Mouse (Mus musculus): ENCODE results near the gene Pdzrn4. TPM values are rescaled to one million over a fixed set of nuclear protein-coding genes. Genes with fewer than 3 reads are reported as not detected.

Gene Pdzrn4
- total RNA-seq, 2 experiments from 2014 or later, result 11.4 to 13.0 TPM

- DNase-seq (ENCODE audit: low spot score in 2 of 2), result no peak
- intact Hi-C loops (cut with DNase I), result no loop called here
Observed at GRCm38 (mm10) chr15:92571244-92571539, 174.5 kb downstream of the Pdzrn4 start.

GRCm38 (mm10) chr15:92577476-92577875, 180.8 kb downstream of the Pdzrn4 start:
- peak; percentile 38 to 66 for DNase-seq (ENCODE audit: low spot score in 2 of 2)

GRCm38 (mm10) chr15:92580217-92580616, 183.5 kb downstream of the Pdzrn4 start:
- peak in 1 of 2 experiments; percentile 16 for DNase-seq (ENCODE audit: low spot score in 2 of 2)
- intact Hi-C loops (cut with DNase I), result loop anchor here (2.0 to 5.0 kb wide), 2 partner anchors 41 to 88 kb away; no protein-coding TSS in a partner anchor

More at GRCm38 (mm10) chr15:92577476-92577875, 180.8 kb downstream of the Pdzrn4 start:
- intact Hi-C loops (cut with DNase I), result no loop called here

DNA sequence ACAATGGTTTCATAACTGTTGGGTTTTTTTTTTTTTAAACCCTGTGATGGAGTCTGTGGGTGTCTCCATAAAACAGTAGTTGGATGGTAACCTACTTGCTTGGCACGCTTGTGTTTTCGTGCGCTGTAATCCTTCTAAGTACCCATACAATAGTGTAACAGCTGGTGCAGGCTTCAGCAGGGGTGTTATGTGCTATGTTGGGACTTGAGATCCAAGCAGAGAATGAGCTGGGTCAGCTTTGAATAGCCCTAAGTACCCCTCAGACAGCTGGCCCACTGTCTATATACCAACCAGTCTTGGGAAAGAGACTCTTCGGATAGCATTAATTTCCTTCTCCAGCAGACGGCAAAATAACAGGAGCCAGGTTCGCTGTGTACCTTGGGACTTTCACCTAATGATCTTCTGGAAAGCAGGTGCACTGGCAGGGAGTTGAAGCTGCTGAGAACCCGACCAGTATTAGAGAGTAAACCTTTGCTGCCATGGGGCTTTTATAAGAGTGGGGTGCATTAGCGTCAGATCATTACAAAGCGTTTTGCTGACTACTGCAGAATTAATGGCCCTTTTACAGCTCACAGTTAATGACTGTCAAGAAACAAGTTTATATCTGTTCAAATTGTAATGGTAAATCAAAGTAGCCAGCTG, 184.2 kb downstream of the Pdzrn4 start:
- intact Hi-C loops (cut with DNase I), result loop anchor here (2.0 to 5.0 kb wide), 2 partner anchors 40 to 89 kb away; no protein-coding TSS in a partner anchor
- DNase-seq (ENCODE audit: low spot score in 2 of 2), result peak in 1 of 2 experiments; percentile 81

DNA sequence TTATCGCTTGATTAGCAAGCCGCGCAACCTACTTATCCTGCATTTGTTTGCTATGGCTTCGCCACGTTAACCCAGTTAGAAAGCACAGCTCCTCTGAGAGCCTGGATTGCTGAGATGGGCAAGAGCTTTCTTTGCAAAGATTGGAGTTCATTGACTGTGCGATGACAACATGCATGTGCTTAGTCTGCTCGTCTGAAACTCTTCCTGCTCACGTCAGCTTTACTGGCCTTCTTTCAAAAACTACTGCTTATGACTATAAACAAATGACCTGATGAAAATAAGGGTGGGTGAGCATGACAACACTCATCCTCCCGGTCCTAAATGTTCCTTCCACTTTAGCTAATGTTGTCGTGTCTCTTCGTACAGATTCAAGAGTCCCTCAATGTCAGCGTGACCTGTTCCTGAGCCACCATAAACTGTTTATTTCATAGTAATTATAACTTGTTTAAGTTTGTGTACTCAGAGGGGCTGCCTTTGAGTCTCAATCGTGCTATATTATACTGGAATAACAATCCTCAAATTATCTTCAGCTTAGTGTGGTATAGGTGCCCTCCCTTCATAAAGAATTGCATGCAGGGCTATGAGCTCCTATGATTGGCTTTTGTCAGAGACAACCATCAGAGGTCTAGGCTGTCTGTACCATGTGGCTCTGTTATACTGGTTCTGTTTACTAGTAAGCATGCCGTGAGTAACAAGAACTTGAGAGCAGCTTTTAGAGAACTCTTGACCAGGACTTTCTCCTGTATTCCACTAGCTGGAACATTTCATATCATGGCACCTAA, 187.9 kb downstream of the Pdzrn4 start:
- intact Hi-C loops (cut with DNase I), result loop anchor here (5.0 kb wide), 1 partner anchor 92 kb away; no protein-coding TSS in a partner anchor
- no peak for DNase-seq (ENCODE audit: low spot score in 2 of 2)

DNA sequence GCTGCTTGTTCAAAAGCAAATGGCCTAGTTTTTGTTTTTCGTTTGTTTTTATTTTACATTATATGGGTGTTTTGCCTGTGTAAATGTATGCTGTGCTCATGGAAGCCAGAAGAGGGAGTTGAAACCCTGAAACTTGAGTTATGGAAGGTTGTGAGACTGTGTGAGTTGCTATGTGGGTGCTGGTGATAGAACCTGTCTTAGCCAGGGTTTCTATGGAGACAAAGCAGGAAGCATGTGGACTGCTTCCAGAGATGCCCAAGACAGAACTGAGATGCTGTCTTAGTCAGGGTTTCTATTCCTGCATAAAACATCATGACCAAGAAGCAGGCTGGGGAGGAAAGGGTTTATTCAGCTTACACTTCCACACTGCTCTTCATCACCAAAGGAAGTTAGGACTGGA, 190.8 kb downstream of the Pdzrn4 start:
- intact Hi-C loops (cut with DNase I), result no loop called here
- DNase-seq (ENCODE audit: low spot score in 2 of 2), result peak; percentile 20 to 83

GRCm38 (mm10) chr15:92594721-92595120, 198.0 kb downstream of the Pdzrn4 start:
- DNase-seq (ENCODE audit: low spot score in 2 of 2), result peak in 1 of 2 experiments; percentile 30
- intact Hi-C loops (cut with DNase I), result loop anchor here (5.0 kb wide), 3 partner anchors 147 to 623 kb away; no protein-coding TSS in a partner anchor

- intact Hi-C loops (cut with DNase I), result loop anchor here (5.0 kb wide), 3 partner anchors 150 to 620 kb away; no protein-coding TSS in a partner anchor
Observed at GRCm38 (mm10) chr15:92597011-92597780, 200.5 kb downstream of the Pdzrn4 start.

GRCm38 (mm10) chr15:92598380-92599295, 202.0 kb downstream of the Pdzrn4 start:
- intact Hi-C loops (cut with DNase I), result loop anchor here (5.0 kb wide), 3 partner anchors 151 to 619 kb away; no protein-coding TSS in a partner anchor
- peak; percentile 44 to 55 for DNase-seq (ENCODE audit: low spot score in 2 of 2)

More at GRCm38 (mm10) chr15:92597011-92597780, 200.5 kb downstream of the Pdzrn4 start:
- DNase-seq (ENCODE audit: low spot score in 2 of 2), result peak; percentile 21 to 24

DNA sequence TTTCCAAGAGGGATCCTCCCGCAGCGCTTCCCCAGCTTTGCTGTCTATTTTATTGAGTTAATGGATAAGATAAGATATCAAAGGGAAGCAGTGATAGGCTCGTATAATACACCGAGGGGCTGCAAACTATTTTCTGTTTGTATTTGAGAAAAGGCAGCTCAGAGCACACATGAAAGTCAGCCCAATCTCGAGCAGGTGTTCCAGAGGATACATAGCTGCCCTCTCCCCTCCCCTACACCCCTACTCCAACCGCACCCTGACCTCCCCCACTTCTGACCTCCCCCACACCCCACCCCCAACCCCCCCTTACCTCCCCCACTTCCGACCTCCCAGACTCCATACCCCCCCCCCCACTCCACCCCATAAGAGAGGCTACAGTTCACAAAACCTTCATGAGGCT, 202.7 kb downstream of the Pdzrn4 start:
- DNase-seq (ENCODE audit: low spot score in 2 of 2), result no peak
- intact Hi-C loops (cut with DNase I), result loop anchor here (5.0 kb wide), 3 partner anchors 152 to 618 kb away; no protein-coding TSS in a partner anchor

- no peak for DNase-seq (ENCODE audit: low spot score in 2 of 2)
- intact Hi-C loops (cut with DNase I), result no loop called here
Observed at GRCm38 (mm10) chr15:92610866-92611265, 214.2 kb downstream of the Pdzrn4 start.

GRCm38 (mm10) chr15:92612386-92612785, 215.7 kb downstream of the Pdzrn4 start:
- intact Hi-C loops (cut with DNase I), result no loop called here
- DNase-seq (ENCODE audit: low spot score in 2 of 2), result no peak

DNA sequence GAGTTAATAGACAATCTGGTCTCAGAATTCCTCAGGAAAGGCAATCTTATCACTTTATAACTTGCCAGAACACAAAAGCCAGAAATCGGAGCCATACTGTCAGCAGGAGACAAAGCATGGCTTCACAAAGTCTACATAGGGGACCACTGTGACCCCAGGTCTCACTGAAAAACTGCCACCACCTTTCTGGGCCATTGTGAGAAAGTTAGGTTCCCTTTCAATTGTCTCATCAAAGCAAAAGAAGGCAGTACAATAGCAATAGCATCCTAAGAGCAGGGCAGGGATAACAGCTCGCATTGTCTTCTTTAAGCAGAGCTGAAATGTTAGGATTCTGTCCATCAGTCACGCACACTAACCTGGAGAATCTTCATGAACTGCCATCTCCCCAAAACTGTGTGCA, 216.5 kb downstream of the Pdzrn4 start:
- intact Hi-C loops (cut with DNase I), result no loop called here
- DNase-seq (ENCODE audit: low spot score in 2 of 2), result no peak

DNA sequence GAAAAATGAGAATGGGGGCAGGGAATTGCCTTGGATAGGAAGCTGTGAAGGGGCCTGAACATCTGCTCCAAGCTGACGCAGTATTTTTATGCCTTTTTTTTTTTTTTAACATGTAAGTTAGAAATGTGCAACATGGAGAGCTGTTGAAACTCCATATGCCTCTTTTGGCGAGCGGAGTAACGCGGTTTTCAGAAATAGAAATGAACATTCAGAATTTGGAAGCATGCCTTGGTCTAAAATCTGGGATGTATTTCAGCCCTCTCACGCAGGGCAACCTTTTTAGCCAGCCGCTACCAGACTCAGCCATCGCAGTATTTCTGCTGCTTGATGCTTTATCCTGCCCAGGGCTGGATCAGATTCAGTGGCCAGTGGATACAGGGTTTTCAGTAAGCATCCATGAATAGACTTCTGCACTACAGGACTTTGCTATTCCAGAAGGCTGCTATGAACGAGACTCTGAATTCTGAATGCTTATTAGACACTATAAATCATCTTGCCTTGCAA, 225.1 kb downstream of the Pdzrn4 start:
- peak; percentile 60 to 90 for DNase-seq (ENCODE audit: low spot score in 2 of 2)
- intact Hi-C loops (cut with DNase I), result loop anchor here (2.0 to 5.0 kb wide), 2 partner anchors 41 to 129 kb away; no protein-coding TSS in a partner anchor

DNA sequence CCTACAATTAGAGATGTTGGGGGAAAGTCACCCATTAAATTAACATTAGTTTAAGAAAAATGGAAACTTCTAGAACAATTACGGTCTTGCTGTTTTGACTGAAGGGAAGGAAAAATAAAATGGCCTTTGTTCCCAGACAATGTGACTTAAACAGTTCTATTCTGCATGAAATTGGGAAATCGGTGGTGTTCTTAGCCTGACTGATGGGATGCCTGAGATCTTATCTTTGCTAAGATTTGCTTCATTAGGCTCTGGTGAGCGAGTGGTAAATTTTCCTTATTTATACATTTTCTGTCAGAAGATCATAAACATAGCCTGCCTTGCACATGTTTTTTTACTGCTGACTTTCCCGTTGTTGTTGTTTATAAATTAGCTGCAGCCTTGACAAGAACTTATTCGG, 225.6 kb downstream of the Pdzrn4 start:
- DNase-seq (ENCODE audit: low spot score in 2 of 2), result no peak
- intact Hi-C loops (cut with DNase I), result loop anchor here (5.0 kb wide), 1 partner anchor 130 kb away; no protein-coding TSS in a partner anchor

- DNase-seq (ENCODE audit: low spot score in 2 of 2), result no peak
- intact Hi-C loops (cut with DNase I), result no loop called here
Observed at GRCm38 (mm10) chr15:92629172-92629571, 232.5 kb downstream of the Pdzrn4 start.

GRCm38 (mm10) chr15:92634044-92634610, 237.4 kb downstream of the Pdzrn4 start:
- intact Hi-C loops (cut with DNase I), result no loop called here
- no peak for DNase-seq (ENCODE audit: low spot score in 2 of 2)
